Mouse (Mus musculus): ENCODE results near the gene Fam151a. TPM values are rescaled to one million over a fixed set of nuclear protein-coding genes. Genes with fewer than 3 reads are reported as not detected.
"Not testable (repeated sequence)": the region's sequence is repeated elsewhere in the genome, so short reads cannot be mapped to it uniquely, and the experiment has no call there.

Fam151a gene
- polyA plus RNA-seq, 1 experiment = 265 TPM

DNA sequence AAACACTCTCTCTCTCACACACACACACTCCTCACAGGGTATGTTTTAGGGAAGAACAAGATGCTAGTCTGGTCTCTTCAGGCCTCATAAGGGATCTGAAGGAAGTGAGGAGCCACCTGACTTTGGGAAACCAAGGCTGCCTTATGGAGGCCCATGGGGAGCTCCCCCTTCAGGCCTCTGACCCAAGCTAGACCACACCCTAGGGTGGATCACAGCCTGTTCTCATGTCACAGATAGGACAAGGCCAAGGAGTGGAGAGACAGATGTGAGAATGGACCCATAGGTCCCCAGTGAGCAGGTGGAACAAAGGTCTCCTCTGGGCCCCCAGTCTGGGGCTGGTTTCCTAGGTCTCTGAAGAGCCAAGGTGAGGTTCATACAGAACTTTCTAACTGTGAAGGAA, 58.6 kb downstream of the Fam151a start:
- H3K4me3 ChIP-seq (ENCODE audit: insufficient read depth, low read depth, low read length) = no peak overlapping the region
- H3K27me3 ChIP-seq (replicated peaks; ENCODE audit: control insufficient read depth, insufficient read depth, low read length) = no peaks in the 10 kb centered on the region
- no peaks in the 10 kb centered on the region for H3K4me1 ChIP-seq (ENCODE audit: control insufficient read depth, insufficient read depth, low read length)
- TF ChIP-seq POLR2A (IDR thresholded peaks at IDR 0.05; ENCODE audit: low read depth, low read length) = no peak
- no peak for TF ChIP-seq CTCF (conservative IDR thresholded peaks at IDR 0.05; ENCODE audit: insufficient read depth, insufficient read length, low read depth, low read length)
- DNase-seq = no peak
- no peak overlapping the region for H3K27ac ChIP-seq (ENCODE audit: insufficient read depth, low read depth, low read length)
- no peaks in the 10 kb centered on the region for H3K36me3 ChIP-seq (ENCODE audit: control insufficient read depth, insufficient read depth, low read length)

DNA sequence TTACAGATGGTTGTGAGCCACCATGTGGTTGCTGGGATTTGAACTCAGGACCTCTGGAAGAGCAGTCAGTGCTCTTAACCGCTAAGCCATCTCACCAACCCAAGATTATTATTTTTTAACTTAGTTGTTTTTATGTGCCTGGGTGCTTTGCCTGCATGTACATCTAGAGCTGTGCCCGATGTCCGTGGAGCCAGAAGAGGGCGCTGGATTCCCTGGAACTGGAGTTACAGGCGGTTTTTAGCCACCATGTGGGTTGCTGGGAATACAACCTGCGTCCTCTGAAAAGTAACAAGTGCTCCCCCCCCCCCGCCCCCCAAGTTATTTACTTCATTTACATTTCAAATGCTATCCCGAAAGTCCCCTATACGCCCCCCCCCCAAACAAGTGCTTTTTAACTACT, 60.1 kb downstream of the Fam151a start:
- H3K4me3 ChIP-seq (ENCODE audit: insufficient read depth, low read depth, low read length); H3K27ac ChIP-seq (ENCODE audit: insufficient read depth, low read depth, low read length); DNase-seq; H3K36me3 ChIP-seq (ENCODE audit: control insufficient read depth, insufficient read depth, low read length); H3K4me1 ChIP-seq (ENCODE audit: control insufficient read depth, insufficient read depth, low read length); H3K27me3 ChIP-seq (replicated peaks; ENCODE audit: control insufficient read depth, insufficient read depth, low read length): not testable (repeated sequence)
- 95% methylated on average over 9 of the region's 9 CpGs for WGBS

GRCm38 (mm10) chr4:106794247-106794646, 60.6 kb downstream of the Fam151a start:
- no peaks in the 10 kb centered on the region for H3K36me3 ChIP-seq (ENCODE audit: control insufficient read depth, insufficient read depth, low read length)
- TF ChIP-seq POLR2A (IDR thresholded peaks at IDR 0.05; ENCODE audit: low read depth, low read length) (no peak), CTCF (conservative IDR thresholded peaks at IDR 0.05; ENCODE audit: insufficient read depth, insufficient read length, low read depth, low read length) (no peak)
- no peak for DNase-seq
- H3K4me3 ChIP-seq (ENCODE audit: insufficient read depth, low read depth, low read length) = no peak overlapping the region
- no peak overlapping the region for H3K27ac ChIP-seq (ENCODE audit: insufficient read depth, low read depth, low read length)
- peaks cover 4% of the 10 kb centered on the region; the same call in 1 of the 2 replicates for H3K4me1 ChIP-seq (ENCODE audit: control insufficient read depth, insufficient read depth, low read length)
- no peaks in the 10 kb centered on the region for H3K27me3 ChIP-seq (replicated peaks; ENCODE audit: control insufficient read depth, insufficient read depth, low read length)
- WGBS = 84% methylated on average over 7 of the region's 7 CpGs

- TF ChIP-seq POLR2A (IDR thresholded peaks at IDR 0.05; ENCODE audit: low read depth, low read length) (no peak), CTCF (conservative IDR thresholded peaks at IDR 0.05; ENCODE audit: insufficient read depth, insufficient read length, low read depth, low read length) (no peak)
- Histone ChIP-seq H3K27me3 (replicated peaks; ENCODE audit: control insufficient read depth, insufficient read depth, low read length) (no peaks in the 10 kb centered on the region), H3K36me3 (ENCODE audit: control insufficient read depth, insufficient read depth, low read length) (no peaks in the 10 kb centered on the region), H3K4me1 (ENCODE audit: control insufficient read depth, insufficient read depth, low read length) (peaks cover 4% of the 10 kb centered on the region; the same call in 1 of the 2 replicates), H3K4me3 (ENCODE audit: insufficient read depth, low read depth, low read length) (no peak overlapping the region), H3K27ac (ENCODE audit: insufficient read depth, low read depth, low read length) (no peak overlapping the region)
- no peak for DNase-seq
- 100% methylated on average over 2 of the region's 2 CpGs for WGBS
Measured at GRCm38 (mm10) chr4:106795289-106795688, 61.6 kb downstream of the Fam151a start.

Other genes with a start within 250 kb of the Fam151a start
- gene Bsnd, start 241.6 kb upstream of the Fam151a start, polyA plus RNA-seq (2012; rRNA removed) = 73.6 and 78.1 TPM in 2 replicates
- gene Dhcr24, start 172.9 kb upstream of the Fam151a start, polyA plus RNA-seq (2012; rRNA removed) = 242 and 276 TPM in 2 replicates
- not detected in 2 replicates for gene Lexm, start 116.6 kb upstream of the Fam151a start, polyA plus RNA-seq (2012; rRNA removed)
- 4.6 and 6.1 TPM in 2 replicates for gene Ttc22, start 111.5 kb upstream of the Fam151a start, polyA plus RNA-seq (2012; rRNA removed)
- gene Pars2, start 82.8 kb upstream of the Fam151a start, polyA plus RNA-seq (2012; rRNA removed) = 9.6 and 10.6 TPM in 2 replicates
- 41.3 and 50.4 TPM in 2 replicates for gene Ttc4, start 54.9 kb upstream of the Fam151a start, polyA plus RNA-seq (2012; rRNA removed)
- 9.2 and 9.7 TPM in 2 replicates for gene Mroh7, start 3.0 kb upstream of the Fam151a start, polyA plus RNA-seq (2012; rRNA removed)
- 18.2 and 20.2 TPM in 2 replicates for gene Acot11, start 71.1 kb downstream of the Fam151a start, polyA plus RNA-seq (2012; rRNA removed)
- gene Ssbp3, start 176.8 kb downstream of the Fam151a start, polyA plus RNA-seq (2012; rRNA removed) = 44.6 and 48.6 TPM in 2 replicates

All from kidney, adult 2 months (tissue).